Mouse (Mus musculus): ENCODE results near the gene Hoxc12. TPM values are rescaled to one million over a fixed set of nuclear protein-coding genes. Genes with fewer than 3 reads are reported as not detected.

Hoxc12 gene
- polyA plus RNA-seq, 1 experiment from 2014 or later: 0.36 TPM

DNA sequence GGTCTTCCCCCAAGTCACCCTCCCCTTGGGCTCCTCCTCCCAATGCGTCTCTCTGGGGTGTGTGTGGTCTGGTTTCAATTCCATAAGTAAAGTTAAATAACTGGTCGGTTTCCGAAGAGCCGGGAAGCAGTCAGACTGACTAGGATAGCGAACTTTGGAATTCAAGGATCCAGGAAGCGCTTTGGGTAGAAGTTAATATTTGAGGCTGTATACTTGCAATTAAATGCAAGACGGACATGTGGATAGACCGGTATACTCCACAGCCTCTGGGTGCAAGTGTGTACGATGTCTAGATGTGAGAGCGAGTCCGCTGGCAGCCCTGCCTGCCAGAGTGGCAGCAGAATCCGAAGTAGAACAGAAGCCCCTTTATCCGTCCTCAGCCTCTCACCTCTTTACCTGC, 25.9 kb downstream of the Hoxc12 start:
- H3K27ac ChIP-seq: peak overlapping the region; percentile 93
- H3K27me3 ChIP-seq (ENCODE audit: low read depth, poor library complexity, severe bottlenecking): peaks cover 100% of the 10 kb centered on the region
- H3K36me3 ChIP-seq: no peaks in the 10 kb centered on the region
- H3K4me3 ChIP-seq: peak overlapping the region; percentile 58
- WGBS: 2% methylated on average over 13 of the region's 13 CpGs
- peaks cover 63% of the 10 kb centered on the region for H3K4me1 ChIP-seq
- DNase-seq (ENCODE audit: low spot score): no peak
- H3K9me3 ChIP-seq (replicated peaks): no peaks in the 10 kb centered on the region

DNA sequence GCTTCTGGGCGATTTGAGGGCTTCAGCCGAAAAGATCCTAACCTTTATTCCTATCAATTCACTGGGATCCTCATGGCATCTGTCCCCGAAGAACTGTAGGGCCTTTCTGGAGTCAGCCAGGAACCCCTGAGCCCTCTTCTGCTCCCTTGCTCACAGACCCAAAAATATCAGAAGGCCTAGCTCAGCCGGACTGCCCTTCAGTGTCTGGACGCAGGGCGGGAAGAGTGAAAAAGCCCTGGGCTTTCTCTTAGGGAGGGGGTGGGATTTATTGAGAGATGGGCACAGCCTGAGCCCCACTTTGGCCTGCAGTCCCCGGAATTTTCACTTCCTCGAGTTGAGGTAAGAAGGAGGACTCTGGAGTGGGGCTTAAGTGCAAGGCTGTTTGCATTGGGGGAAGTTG, 26.7 kb downstream of the Hoxc12 start:
- H3K27me3 ChIP-seq (ENCODE audit: low read depth, poor library complexity, severe bottlenecking): peaks cover 100% of the 10 kb centered on the region
- DNase-seq (ENCODE audit: low spot score): no peak
- 2% methylated on average over 8 of the region's 8 CpGs for WGBS
- H3K36me3 ChIP-seq: no peaks in the 10 kb centered on the region
- no peaks in the 10 kb centered on the region for H3K9me3 ChIP-seq (replicated peaks)
- peak overlapping the region; percentile 93 for H3K27ac ChIP-seq
- H3K4me1 ChIP-seq: peaks cover 58% of the 10 kb centered on the region
- H3K4me3 ChIP-seq: peak overlapping the region; percentile 58

DNA sequence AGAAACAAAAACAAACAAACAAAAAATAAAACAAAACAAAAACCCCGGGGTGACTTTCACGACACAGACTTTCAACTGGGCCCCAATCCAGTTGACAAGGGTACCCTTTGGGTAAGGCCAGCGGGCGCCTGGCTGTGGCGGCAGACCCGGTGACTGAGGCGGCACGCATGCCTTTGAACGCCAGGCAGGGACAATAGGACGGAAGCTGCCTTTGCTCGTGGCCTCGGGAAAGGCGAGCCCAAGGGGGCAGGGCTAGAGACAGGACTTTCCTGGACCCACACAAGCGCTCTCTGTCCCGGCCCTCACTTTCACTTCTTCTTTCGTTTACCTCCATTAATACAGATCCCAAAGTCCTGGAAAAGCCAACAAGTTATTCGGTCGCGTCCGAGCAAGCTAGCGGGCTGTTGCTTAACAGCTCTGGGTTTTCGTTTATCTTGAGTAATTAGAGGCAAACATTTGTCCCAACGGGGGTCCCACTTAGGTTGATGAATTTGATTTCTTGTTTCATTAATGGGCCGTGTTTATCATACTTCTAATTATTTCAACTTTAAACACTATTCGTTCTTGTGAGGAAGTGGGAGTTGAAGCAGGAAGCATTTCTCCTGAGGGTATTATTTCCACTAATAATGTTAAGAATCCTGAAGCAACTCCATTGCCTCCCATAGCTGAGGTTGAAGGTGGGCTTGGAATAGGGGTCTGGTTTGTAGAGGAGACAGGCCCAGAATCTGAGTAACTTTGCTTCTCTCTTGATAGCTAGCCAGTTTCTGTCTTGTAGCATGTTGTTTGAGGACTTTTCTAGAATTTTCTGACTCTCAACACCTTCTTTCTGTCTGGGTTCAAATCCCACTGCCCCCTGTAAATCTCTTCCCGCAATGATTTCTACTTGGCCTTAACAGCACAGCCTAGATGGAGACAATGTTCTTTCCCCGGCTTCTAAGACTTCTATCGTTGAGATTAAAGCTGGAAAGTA, 27.4 kb downstream of the Hoxc12 start:
- H3K36me3 ChIP-seq: no peaks in the 10 kb centered on the region
- H3K27me3 ChIP-seq (ENCODE audit: low read depth, poor library complexity, severe bottlenecking): peaks cover 100% of the 10 kb centered on the region
- H3K9me3 ChIP-seq (replicated peaks): no peaks in the 10 kb centered on the region
- H3K27ac ChIP-seq: peak overlapping the region; percentile 93
- peak; percentile 84 for DNase-seq (ENCODE audit: low spot score)
- WGBS: under 1% methylated on average over 28 of the region's 28 CpGs
- H3K4me3 ChIP-seq: peak overlapping the region; percentile 58
- peaks cover 57% of the 10 kb centered on the region for H3K4me1 ChIP-seq

DNA sequence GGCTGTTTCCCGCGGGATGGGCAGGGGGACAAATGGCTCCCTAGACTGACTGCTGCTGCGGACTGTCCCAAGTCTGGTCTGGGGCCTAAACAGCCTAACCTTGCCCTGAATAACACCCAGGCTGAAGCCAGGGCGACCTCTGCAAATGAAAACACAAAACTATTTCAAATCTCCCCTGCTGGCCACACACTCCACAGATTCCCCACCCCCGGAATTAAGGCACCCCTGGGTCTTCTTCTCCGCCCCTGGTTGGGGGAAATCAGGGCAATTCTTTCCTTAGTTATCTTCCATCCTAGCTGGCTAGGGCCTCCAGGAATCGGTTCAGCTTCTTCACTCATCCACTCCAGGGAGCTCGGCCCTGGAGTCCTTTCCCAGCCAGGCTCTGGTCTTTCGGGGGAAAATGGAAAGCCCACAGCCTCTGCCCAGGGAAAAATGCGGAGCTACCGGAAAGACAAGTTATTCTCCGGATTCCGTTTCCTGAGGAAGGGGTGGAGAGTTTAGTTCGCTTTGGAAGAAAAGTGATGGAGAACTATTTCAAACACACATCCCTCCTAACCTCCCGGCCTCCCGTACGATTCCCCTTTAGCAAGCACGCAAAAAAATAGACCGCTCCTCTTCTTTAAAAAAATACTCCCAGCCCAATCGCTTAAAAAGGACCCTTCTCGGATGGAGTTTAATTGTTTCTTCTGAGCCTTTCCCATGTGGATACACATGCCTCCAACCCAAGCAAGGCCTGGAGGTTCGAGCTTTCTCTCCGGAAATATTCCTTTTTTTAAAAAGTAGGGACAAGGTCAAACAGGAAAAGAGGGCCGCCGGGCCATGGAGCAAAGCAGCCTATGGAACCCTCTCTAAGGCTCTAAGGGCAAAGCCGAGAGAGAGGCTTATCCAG, 28.7 kb downstream of the Hoxc12 start:
- H3K27me3 ChIP-seq (ENCODE audit: low read depth, poor library complexity, severe bottlenecking): peaks cover 100% of the 10 kb centered on the region
- peak; percentile 71 for DNase-seq (ENCODE audit: low spot score)
- no peaks in the 10 kb centered on the region for H3K9me3 ChIP-seq (replicated peaks)
- H3K4me1 ChIP-seq: peaks cover 48% of the 10 kb centered on the region
- peak overlapping the region; percentile 93 for H3K27ac ChIP-seq
- 2% methylated on average over 26 of the region's 26 CpGs for WGBS
- H3K36me3 ChIP-seq: no peaks in the 10 kb centered on the region
- peak overlapping the region; percentile 58 for H3K4me3 ChIP-seq

DNA sequence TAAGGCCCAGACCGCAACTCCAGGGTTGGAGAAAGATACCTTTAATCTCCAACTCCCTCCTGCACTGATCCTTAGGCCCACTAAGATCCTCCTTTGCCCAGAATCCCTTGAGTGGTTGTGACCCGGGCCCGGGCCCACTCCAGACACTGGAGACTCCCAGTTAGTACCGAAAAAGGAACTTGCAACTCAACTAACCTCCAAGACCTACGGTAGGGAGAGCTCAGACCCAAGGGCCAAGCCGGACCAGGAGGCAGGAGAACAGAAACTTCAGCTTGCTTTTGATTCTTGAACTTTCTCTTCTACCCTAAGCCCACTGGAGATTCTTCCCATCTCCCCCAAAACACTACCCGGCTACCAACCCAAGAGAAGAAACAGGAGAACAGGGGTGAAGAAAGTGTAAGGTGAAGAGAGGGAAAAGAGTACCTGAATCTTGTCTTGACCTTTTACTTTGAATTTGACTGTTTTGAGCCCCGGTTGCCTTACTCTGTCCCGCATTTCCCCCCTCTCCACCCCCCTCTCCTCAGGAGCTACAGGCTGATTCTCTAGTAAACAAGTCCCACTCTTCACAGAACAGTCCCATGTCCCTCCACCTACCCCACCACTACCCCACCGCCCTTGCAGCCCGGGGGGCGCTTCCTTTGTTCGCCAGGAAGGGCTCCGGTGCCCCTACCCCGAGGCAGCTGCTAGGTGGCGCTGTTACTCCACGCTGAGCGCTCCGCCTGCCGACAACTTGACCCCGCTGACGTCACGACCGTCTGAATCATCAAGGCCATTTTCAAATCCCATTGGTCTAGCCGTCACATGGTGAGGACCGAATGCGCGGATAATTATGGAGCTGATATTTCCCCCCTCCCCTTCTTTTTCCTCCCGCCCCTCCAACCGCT, 29.6 kb downstream of the Hoxc12 start:
- DNase-seq (ENCODE audit: low spot score): peak; percentile 99
- Histone ChIP-seq H3K27ac (peak overlapping the region; percentile 93), H3K36me3 (no peaks in the 10 kb centered on the region), H3K4me3 (peak overlapping the region; percentile 58), H3K4me1 (peaks cover 41% of the 10 kb centered on the region), H3K9me3 (replicated peaks) (no peaks in the 10 kb centered on the region), H3K27me3 (ENCODE audit: low read depth, poor library complexity, severe bottlenecking) (peaks cover 100% of the 10 kb centered on the region)
- 1% methylated on average over 30 of the region's 30 CpGs for WGBS

DNA sequence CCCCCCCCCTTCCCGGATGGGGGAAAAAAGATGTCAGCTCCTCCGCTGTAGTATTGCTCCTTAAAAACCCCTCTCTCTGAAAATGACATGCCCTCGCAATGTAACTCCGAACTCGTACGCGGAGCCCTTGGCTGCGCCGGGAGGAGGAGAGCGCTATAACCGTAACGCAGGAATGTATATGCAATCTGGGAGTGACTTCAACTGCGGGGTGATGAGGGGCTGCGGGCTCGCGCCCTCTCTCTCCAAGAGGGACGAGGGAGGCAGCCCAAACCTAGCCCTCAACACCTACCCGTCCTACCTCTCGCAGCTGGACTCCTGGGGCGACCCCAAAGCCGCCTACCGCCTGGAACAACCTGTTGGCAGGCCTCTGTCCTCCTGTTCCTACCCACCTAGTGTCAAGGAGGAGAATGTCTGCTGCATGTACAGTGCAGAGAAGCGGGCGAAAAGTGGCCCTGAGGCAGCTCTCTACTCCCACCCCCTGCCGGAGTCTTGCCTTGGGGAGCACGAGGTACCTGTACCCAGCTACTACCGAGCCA, 30.3 kb downstream of the Hoxc12 start, which contains the start of gene Hoxc10:
TSS of gene Hoxc10 (plus strand) at position 21 of the 536 bp plus-strand sequence.
- Histone ChIP-seq H3K27me3 (ENCODE audit: low read depth, poor library complexity, severe bottlenecking) (peaks cover 100% of the 10 kb centered on the region), H3K4me1 (peaks cover 38% of the 10 kb centered on the region), H3K9me3 (replicated peaks) (no peaks in the 10 kb centered on the region), H3K4me3 (peak within 1 kb of the TSS; percentile 58), H3K36me3 (no peaks in the 10 kb centered on the region), H3K27ac (peak within 1 kb of the TSS; percentile 93)
- DNase-seq (ENCODE audit: low spot score): peak; percentile 66
- 3% methylated on average over 27 of the region's 27 CpGs for WGBS

DNA sequence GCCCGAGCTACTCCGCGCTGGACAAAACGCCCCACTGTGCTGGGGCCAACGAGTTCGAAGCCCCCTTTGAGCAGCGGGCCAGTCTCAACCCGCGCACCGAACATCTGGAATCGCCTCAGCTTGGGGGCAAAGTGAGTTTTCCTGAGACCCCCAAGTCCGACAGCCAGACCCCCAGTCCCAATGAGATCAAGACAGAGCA, 30.7 kb downstream of the Hoxc12 start, which contains the start of gene Hoxc5:
TSS of gene Hoxc5 (plus strand) at position 132 of the 199 bp plus-strand sequence.
- Histone ChIP-seq H3K27ac (peak within 1 kb of the TSS; percentile 93), H3K27me3 (ENCODE audit: low read depth, poor library complexity, severe bottlenecking) (peaks cover 100% of the 10 kb centered on the region), H3K9me3 (replicated peaks) (no peaks in the 10 kb centered on the region), H3K4me3 (peak within 1 kb of the TSS; percentile 58), H3K36me3 (no peaks in the 10 kb centered on the region), H3K4me1 (peaks cover 39% of the 10 kb centered on the region)
- no peak for DNase-seq (ENCODE audit: low spot score)
- WGBS: 3% methylated on average over 12 of the region's 12 CpGs

DNA sequence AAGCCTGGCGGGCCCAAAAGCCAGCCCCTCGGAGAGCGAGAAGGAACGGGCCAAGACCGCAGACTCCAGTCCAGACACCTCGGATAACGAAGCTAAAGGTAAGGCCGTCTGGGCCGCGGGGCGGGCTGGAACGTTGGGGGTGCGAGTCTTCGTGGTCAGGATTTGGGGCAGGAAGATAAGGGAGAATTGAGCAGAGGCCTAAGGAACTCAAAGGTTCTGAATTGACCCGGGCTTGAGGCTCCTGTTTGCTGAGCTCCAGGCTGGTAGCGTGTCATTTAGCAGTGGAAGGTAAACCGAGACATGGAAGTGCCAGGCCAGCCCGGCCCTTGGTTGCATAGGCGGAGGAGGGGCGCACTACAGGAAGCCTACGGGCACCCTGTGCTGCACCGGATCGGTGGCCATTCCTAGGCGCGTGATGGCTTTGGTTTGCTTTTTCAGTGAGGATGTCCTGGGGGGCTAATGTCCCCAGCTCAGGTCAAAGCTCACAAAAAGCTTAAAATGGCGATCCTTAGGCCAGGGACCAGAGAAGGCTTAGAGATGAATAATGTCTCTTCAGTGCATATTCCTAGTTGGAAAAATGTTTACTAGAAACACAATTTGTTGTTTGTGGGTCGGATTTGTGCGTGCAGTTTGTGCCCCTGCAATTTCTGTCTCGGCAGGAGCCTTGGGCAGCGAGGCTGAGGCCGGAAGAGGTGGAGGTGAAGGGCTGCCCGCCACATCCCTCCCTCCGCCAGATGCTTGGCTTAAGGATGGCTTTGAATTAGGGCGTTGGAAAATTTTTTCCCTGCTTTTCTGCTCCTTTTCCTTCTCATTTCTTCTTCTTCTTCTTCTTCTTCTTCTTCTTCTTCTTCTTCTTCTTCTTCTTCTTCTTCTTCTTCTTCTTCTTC, 31.2 kb downstream of the Hoxc12 start:
- WGBS: 1% methylated on average over 34 of the region's 34 CpGs
- no peaks in the 10 kb centered on the region for H3K36me3 ChIP-seq

DNA sequence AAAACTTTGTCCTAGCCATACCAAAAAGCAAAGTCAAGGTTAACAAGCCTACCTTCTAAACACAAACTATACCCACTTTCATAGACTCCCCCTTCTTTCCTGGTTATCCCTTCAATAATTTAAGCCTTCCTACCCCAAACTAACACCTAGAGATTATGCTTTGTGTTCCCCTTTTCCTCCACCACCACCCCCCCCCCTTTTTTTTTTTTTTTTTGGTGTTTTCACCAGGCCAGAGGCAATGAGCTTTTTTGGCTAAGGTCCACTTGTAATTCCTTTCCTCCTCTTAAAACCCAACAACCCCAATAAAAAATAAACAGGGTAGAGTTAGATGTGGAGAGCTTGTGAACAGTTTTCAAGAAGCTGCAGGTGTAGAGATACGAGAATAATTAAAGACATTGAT, 32.7 kb downstream of the Hoxc12 start:
- 35% methylated on average over 1 of the region's 1 CpGs for WGBS
- Histone ChIP-seq H3K4me3 (peak overlapping the region; percentile 58; the same call in 1 of the 2 replicates), H3K4me1 (peaks cover 38% of the 10 kb centered on the region), H3K27me3 (ENCODE audit: low read depth, poor library complexity, severe bottlenecking) (peaks cover 100% of the 10 kb centered on the region), H3K27ac (peak overlapping the region; percentile 93), H3K36me3 (no peaks in the 10 kb centered on the region), H3K9me3 (replicated peaks) (no peaks in the 10 kb centered on the region)
- no peak for DNase-seq (ENCODE audit: low spot score)

More for the DNA sequence above, 31.2 kb downstream of the Hoxc12 start:
- H3K27ac ChIP-seq: peak overlapping the region; percentile 93
- H3K9me3 ChIP-seq (replicated peaks): no peaks in the 10 kb centered on the region
- peaks cover 43% of the 10 kb centered on the region for H3K4me1 ChIP-seq
- H3K27me3 ChIP-seq (ENCODE audit: low read depth, poor library complexity, severe bottlenecking): peaks cover 100% of the 10 kb centered on the region
- DNase-seq (ENCODE audit: low spot score): no peak
- H3K4me3 ChIP-seq: peak overlapping the region; percentile 58

DNA sequence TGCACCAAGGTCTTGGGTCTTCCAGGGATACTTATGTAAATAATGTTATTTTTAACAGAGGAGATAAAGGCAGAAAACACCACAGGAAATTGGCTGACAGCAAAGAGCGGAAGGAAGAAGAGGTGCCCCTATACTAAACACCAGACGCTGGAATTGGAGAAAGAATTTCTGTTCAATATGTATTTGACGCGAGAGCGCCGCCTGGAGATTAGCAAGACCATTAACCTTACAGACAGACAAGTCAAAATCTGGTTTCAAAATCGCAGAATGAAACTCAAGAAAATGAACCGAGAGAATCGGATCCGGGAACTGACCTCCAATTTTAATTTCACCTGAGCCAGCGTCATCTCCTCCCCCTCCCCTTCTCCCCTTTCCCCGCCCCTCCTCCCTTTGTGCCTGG, 34.2 kb downstream of the Hoxc12 start:
- DNase-seq (ENCODE audit: low spot score): no peak
- under 1% methylated on average over 12 of the region's 12 CpGs for WGBS

DNA sequence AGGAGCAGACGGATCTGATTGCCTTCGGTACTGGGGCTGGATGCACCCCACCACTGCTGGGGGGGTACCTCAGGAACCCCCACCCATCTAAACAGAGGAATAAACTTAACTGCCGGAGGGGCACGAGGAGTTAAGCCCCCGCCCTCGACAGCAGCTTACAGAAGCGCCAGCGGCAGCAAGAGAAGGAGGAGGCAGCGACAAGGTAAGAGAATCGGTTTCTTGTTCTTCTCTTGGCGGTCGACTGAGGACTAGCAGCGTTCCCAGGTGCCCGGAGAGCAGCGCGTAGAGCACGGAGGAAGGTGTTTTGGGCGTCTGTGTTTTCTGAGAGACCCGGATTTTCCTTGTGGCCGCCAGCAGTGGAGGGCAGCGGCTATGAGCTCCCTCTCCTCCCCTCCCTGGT, 35.7 kb downstream of the Hoxc12 start:
- 1% methylated on average over 21 of the region's 21 CpGs for WGBS
- H3K9me3 ChIP-seq (replicated peaks): no peaks in the 10 kb centered on the region
- H3K27ac ChIP-seq: peak overlapping the region; percentile 79
- H3K27me3 ChIP-seq (ENCODE audit: low read depth, poor library complexity, severe bottlenecking): peaks cover 100% of the 10 kb centered on the region
- H3K36me3 ChIP-seq: no peaks in the 10 kb centered on the region
- H3K4me1 ChIP-seq: peaks cover 40% of the 10 kb centered on the region
- no peak for DNase-seq (ENCODE audit: low spot score)
- H3K4me3 ChIP-seq: peak overlapping the region; percentile 46

More for the DNA sequence above, 34.2 kb downstream of the Hoxc12 start:
- Histone ChIP-seq H3K27me3 (ENCODE audit: low read depth, poor library complexity, severe bottlenecking) (peaks cover 100% of the 10 kb centered on the region), H3K4me1 (peaks cover 37% of the 10 kb centered on the region), H3K27ac (peak overlapping the region; percentile 33; the same call in 1 of the 2 replicates), H3K9me3 (replicated peaks) (no peaks in the 10 kb centered on the region), H3K4me3 (peak overlapping the region; percentile 29), H3K36me3 (no peaks in the 10 kb centered on the region)
